Mouse (Mus musculus): ENCODE results near the gene Rab44.

DNA sequence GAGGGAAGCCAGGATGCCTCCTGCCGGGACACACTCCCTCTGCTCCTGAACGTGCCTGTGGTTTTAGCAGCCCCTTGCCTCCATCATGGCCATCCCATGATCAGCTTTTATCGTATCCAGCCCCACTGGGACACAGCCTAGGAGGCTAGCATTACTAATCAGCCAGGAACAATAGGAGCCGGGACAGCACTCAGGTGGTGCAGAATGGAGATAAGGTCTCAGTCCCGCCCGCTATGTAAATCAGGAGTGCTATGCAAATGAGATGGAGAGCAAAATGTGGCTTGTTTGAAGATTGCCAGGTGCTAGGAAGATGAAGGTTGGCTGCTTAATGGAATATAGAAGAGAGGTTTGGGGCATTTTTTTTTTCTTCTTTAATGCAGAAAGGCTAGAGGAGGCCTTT, 51.5 kb downstream of the Rab44 start:
- no peak for TF ChIP-seq CTCF (IDR thresholded peaks at IDR 0.05; ENCODE audit: low read depth, low read length)
- no peak for TF ChIP-seq POLR2A (IDR thresholded peaks at IDR 0.05; ENCODE audit: insufficient read depth, low read length)

Measured in ES-Bruce4 (cell line).